Mouse (Mus musculus): Measurements from ENCODE around the gene Arl5c. TPM values are rescaled to one million over a fixed set of nuclear protein-coding genes. Genes with fewer than 3 reads are reported as not detected.
A peak's percentile ranks its signal among the peaks of the same experiment; 100 is the strongest.

The Arl5c gene
- polyA plus RNA-seq, 1 experiment from 2014 or later = 8.4 TPM

DNA sequence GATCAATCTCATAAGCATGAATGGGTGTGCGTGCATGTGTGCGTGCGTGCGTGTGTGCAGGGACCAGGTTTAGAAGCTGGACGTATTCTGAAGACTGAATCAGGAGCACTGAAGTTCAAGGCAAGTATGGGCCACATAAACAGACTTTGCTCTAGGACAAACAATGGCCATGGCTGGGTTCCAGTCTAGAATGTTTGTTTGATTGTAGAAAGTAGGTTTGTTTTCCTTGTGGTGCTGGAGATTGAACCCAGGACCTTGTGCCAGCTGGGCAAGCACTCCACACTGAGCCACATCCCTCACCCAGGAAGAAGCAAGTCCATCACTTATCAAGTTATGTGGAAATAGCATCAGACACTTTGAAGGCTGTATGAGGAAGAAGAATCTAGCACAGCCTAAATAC lies 20.2 kb upstream of the Arl5c start:
- H3K36me3 ChIP-seq (ENCODE audit: control insufficient read depth, insufficient read depth, low read length) = peaks cover 40% of the 10 kb centered on the region
- WGBS = 94% methylated on average over 5 of the region's 5 CpGs
- no peak for ATAC-seq

GRCm38 (mm10) chr11:98012831-98013230 lies 16.9 kb upstream of the Arl5c start:
- WGBS = 91% methylated on average over 10 of the region's 10 CpGs
- Histone ChIP-seq H3K27ac (ENCODE audit: low read length) (no peak overlapping the region), H3K4me2 (ENCODE audit: low read length) (no peak overlapping the region), H3K4me1 (ENCODE audit: control insufficient read depth, insufficient read depth, low read length) (no peaks in the 10 kb centered on the region; the same call in 1 of the 2 replicates), H3K36me3 (ENCODE audit: control insufficient read depth, insufficient read depth, low read length) (peaks cover 54% of the 10 kb centered on the region), H3K9ac (ENCODE audit: low read depth, low read length) (no peak overlapping the region), H3K27me3 (ENCODE audit: control insufficient read depth, insufficient read depth, low read depth, low read length) (no peaks in the 10 kb centered on the region), H3K9me3 (replicated peaks; ENCODE audit: control insufficient read depth, low read length, poor library complexity, severe bottlenecking) (no peaks in the 10 kb centered on the region), H3K4me3 (ENCODE audit: low read depth, low read length) (no peak overlapping the region)
- no peak for ATAC-seq

More for the DNA sequence above, 20.2 kb upstream of the Arl5c start:
- no peak overlapping the region for H3K4me3 ChIP-seq (ENCODE audit: low read depth, low read length)
- no peak overlapping the region for H3K4me2 ChIP-seq (ENCODE audit: low read length)
- no peak overlapping the region for H3K9ac ChIP-seq (ENCODE audit: low read depth, low read length)
- peaks cover 28% of the 10 kb centered on the region for H3K4me1 ChIP-seq (ENCODE audit: control insufficient read depth, insufficient read depth, low read length)
- no peaks in the 10 kb centered on the region for H3K27me3 ChIP-seq (ENCODE audit: control insufficient read depth, insufficient read depth, low read depth, low read length)
- H3K9me3 ChIP-seq (replicated peaks; ENCODE audit: control insufficient read depth, low read length, poor library complexity, severe bottlenecking) = no peaks in the 10 kb centered on the region
- no peak overlapping the region for H3K27ac ChIP-seq (ENCODE audit: low read length)

DNA sequence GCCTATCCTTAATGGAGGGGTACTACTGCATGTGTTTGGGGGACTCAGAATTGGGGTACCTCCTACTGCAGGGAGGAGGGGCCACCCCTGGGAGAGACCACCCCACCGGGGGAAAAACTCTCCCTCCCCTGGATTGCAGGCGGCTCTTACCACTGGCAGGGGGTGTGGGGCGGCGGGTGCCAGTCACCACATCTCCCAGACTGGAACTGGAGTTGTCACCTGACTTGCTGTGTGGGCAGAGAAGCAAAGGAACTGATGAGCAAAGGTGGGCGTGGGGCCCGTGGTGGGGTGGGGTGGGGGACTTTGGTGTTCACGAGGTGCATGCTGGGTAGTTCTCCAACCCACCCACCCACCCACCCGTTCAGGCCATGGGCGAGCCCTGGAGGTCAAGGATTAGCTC lies 15.7 kb upstream of the Arl5c start:
- Histone ChIP-seq H3K36me3 (ENCODE audit: control insufficient read depth, insufficient read depth, low read length) (peaks cover 56% of the 10 kb centered on the region), H3K27ac (ENCODE audit: low read length) (no peak overlapping the region), H3K9ac (ENCODE audit: low read depth, low read length) (no peak overlapping the region), H3K9me3 (replicated peaks; ENCODE audit: control insufficient read depth, low read length, poor library complexity, severe bottlenecking) (no peaks in the 10 kb centered on the region), H3K27me3 (ENCODE audit: control insufficient read depth, insufficient read depth, low read depth, low read length) (no peaks in the 10 kb centered on the region), H3K4me1 (ENCODE audit: control insufficient read depth, insufficient read depth, low read length) (no peaks in the 10 kb centered on the region; the same call in 1 of the 2 replicates), H3K4me2 (ENCODE audit: low read length) (no peak overlapping the region), H3K4me3 (ENCODE audit: low read depth, low read length) (no peak overlapping the region)
- WGBS = 68% methylated on average over 9 of the region's 9 CpGs
- ATAC-seq = no peak

- Histone ChIP-seq H3K9me3 (replicated peaks; ENCODE audit: control insufficient read depth, low read length, poor library complexity, severe bottlenecking) (no peaks in the 10 kb centered on the region), H3K36me3 (ENCODE audit: control insufficient read depth, insufficient read depth, low read length) (peaks cover 52% of the 10 kb centered on the region), H3K4me3 (ENCODE audit: low read depth, low read length) (no peak overlapping the region), H3K27me3 (ENCODE audit: control insufficient read depth, insufficient read depth, low read depth, low read length) (no peaks in the 10 kb centered on the region), H3K4me2 (ENCODE audit: low read length) (no peak overlapping the region), H3K9ac (ENCODE audit: low read depth, low read length) (no peak overlapping the region), H3K27ac (ENCODE audit: low read length) (no peak overlapping the region), H3K4me1 (ENCODE audit: control insufficient read depth, insufficient read depth, low read length) (no peaks in the 10 kb centered on the region)
- no peak for ATAC-seq
- 84% methylated on average over 11 of the region's 11 CpGs for WGBS
These were observed 12.1 kb upstream of the Arl5c start for GRCm38 (mm10) chr11:98008087-98008486.

DNA sequence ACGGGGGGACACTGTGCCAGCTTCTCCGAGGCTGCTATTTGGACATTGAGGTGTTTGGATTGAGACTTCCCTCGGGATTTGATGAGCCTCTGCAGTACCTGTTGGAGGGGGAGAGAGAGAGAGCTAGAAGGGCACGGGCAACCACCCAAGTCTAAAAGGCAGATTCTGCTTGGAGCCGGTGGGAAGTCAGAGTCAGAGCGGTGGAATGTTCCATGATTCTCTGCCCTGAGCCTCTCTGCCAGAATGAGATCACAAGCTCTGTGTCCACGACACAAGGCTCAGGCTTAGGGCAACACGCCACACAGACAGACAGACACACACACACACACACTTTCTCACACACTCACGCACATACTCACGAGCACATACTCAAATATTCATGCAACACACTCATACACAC lies 9.7 kb upstream of the Arl5c start:
- H3K4me1 ChIP-seq (ENCODE audit: control insufficient read depth, insufficient read depth, low read length) = no peaks in the 10 kb centered on the region
- no peak overlapping the region for H3K9ac ChIP-seq (ENCODE audit: low read depth, low read length)
- WGBS = 83% methylated on average over 10 of the region's 10 CpGs
- no peak overlapping the region for H3K27ac ChIP-seq (ENCODE audit: low read length)
- peaks cover 41% of the 10 kb centered on the region for H3K36me3 ChIP-seq (ENCODE audit: control insufficient read depth, insufficient read depth, low read length)
- H3K4me3 ChIP-seq (ENCODE audit: low read depth, low read length) = no peak overlapping the region
- no peak overlapping the region for H3K4me2 ChIP-seq (ENCODE audit: low read length)
- H3K9me3 ChIP-seq (replicated peaks; ENCODE audit: control insufficient read depth, low read length, poor library complexity, severe bottlenecking) = no peaks in the 10 kb centered on the region
- no peaks in the 10 kb centered on the region for H3K27me3 ChIP-seq (ENCODE audit: control insufficient read depth, insufficient read depth, low read depth, low read length)
- no peak for ATAC-seq

GRCm38 (mm10) chr11:98005076-98005475 lies 9.1 kb upstream of the Arl5c start:
- H3K4me1 ChIP-seq (ENCODE audit: control insufficient read depth, insufficient read depth, low read length) = no peaks in the 10 kb centered on the region
- no peak overlapping the region for H3K4me2 ChIP-seq (ENCODE audit: low read length)
- ATAC-seq = no peak
- no peak overlapping the region for H3K27ac ChIP-seq (ENCODE audit: low read length)
- H3K27me3 ChIP-seq (ENCODE audit: control insufficient read depth, insufficient read depth, low read depth, low read length) = no peaks in the 10 kb centered on the region
- WGBS = 54% methylated on average over 13 of the region's 13 CpGs
- H3K4me3 ChIP-seq (ENCODE audit: low read depth, low read length) = no peak overlapping the region
- peaks cover 35% of the 10 kb centered on the region for H3K36me3 ChIP-seq (ENCODE audit: control insufficient read depth, insufficient read depth, low read length)
- no peak overlapping the region for H3K9ac ChIP-seq (ENCODE audit: low read depth, low read length)
- H3K9me3 ChIP-seq (replicated peaks; ENCODE audit: control insufficient read depth, low read length, poor library complexity, severe bottlenecking) = no peaks in the 10 kb centered on the region

GRCm38 (mm10) chr11:98004161-98004560 lies 8.2 kb upstream of the Arl5c start:
- no peak for ATAC-seq
- Histone ChIP-seq H3K36me3 (ENCODE audit: control insufficient read depth, insufficient read depth, low read length) (peaks cover 28% of the 10 kb centered on the region), H3K9me3 (replicated peaks; ENCODE audit: control insufficient read depth, low read length, poor library complexity, severe bottlenecking) (no peaks in the 10 kb centered on the region)

GRCm38 (mm10) chr11:98003171-98003671 lies 7.2 kb upstream of the Arl5c start:
- H3K4me1 ChIP-seq (ENCODE audit: control insufficient read depth, insufficient read depth, low read length) = no peaks in the 10 kb centered on the region; the same call in 1 of the 2 replicates

More at GRCm38 (mm10) chr11:98004161-98004560, 8.2 kb upstream of the Arl5c start:
- Histone ChIP-seq H3K4me1 (ENCODE audit: control insufficient read depth, insufficient read depth, low read length) (no peaks in the 10 kb centered on the region; the same call in 1 of the 2 replicates), H3K27me3 (ENCODE audit: control insufficient read depth, insufficient read depth, low read depth, low read length) (no peaks in the 10 kb centered on the region), H3K27ac (ENCODE audit: low read length) (0 out of 2 replicates have a peak overlapping the region, but pooled peaks have one; percentile 19), H3K4me3 (ENCODE audit: low read depth, low read length) (no peak overlapping the region), H3K9ac (ENCODE audit: low read depth, low read length) (no peak overlapping the region), H3K4me2 (ENCODE audit: low read length) (no peak overlapping the region)
- WGBS = 70% methylated on average over 8 of the region's 8 CpGs

GRCm38 (mm10) chr11:98002627-98003026 lies 6.6 kb upstream of the Arl5c start:
- Histone ChIP-seq H3K27ac (ENCODE audit: low read length) (no peak overlapping the region), H3K4me1 (ENCODE audit: control insufficient read depth, insufficient read depth, low read length) (no peaks in the 10 kb centered on the region; the same call in 1 of the 2 replicates), H3K27me3 (ENCODE audit: control insufficient read depth, insufficient read depth, low read depth, low read length) (no peaks in the 10 kb centered on the region), H3K36me3 (ENCODE audit: control insufficient read depth, insufficient read depth, low read length) (peaks cover 26% of the 10 kb centered on the region), H3K4me2 (ENCODE audit: low read length) (no peak overlapping the region), H3K9me3 (replicated peaks; ENCODE audit: control insufficient read depth, low read length, poor library complexity, severe bottlenecking) (no peaks in the 10 kb centered on the region), H3K9ac (ENCODE audit: low read depth, low read length) (no peak overlapping the region), H3K4me3 (ENCODE audit: low read depth, low read length) (no peak overlapping the region)
- no peak for ATAC-seq
- WGBS = 11% methylated on average over 12 of the region's 12 CpGs

More at GRCm38 (mm10) chr11:98003171-98003671, 7.2 kb upstream of the Arl5c start:
- Histone ChIP-seq H3K9ac (ENCODE audit: low read depth, low read length) (no peak overlapping the region), H3K36me3 (ENCODE audit: control insufficient read depth, insufficient read depth, low read length) (peaks cover 28% of the 10 kb centered on the region), H3K4me2 (ENCODE audit: low read length) (no peak overlapping the region), H3K27ac (ENCODE audit: low read length) (no peak overlapping the region), H3K4me3 (ENCODE audit: low read depth, low read length) (no peak overlapping the region), H3K27me3 (ENCODE audit: control insufficient read depth, insufficient read depth, low read depth, low read length) (no peaks in the 10 kb centered on the region), H3K9me3 (replicated peaks; ENCODE audit: control insufficient read depth, low read length, poor library complexity, severe bottlenecking) (no peaks in the 10 kb centered on the region)
- ATAC-seq = no peak
- 33% methylated on average over 17 of the region's 17 CpGs for WGBS
